Mouse (Mus musculus) heart, postnatal 10 days (tissue): Measurements from ENCODE around the gene Ccdc149. TPM values are rescaled to one million over a fixed set of nuclear protein-coding genes. Genes with fewer than 3 reads are reported as not detected.
A peak's percentile ranks its signal among the peaks of the same experiment; 100 is the strongest.

Source experiments
- DNase-seq, 2 experiments: peaks; one replicate each; pipeline ENCODE4 v3.0.0; 2021
- intact Hi-C: fragments of 180-260 bp; cut with DNase I; formaldehyde crosslinking; loops from one replicate; pipeline ENCODE4 v1.15.1; 2025
- total RNA-seq, 2 experiments: library from RNA; stranded (reverse); gene quantifications; 2 replicates each; pipeline ENCODE4 v1.2.3; 2021

Gene Ccdc149
- total RNA-seq, 2 experiments from 2014 or later, result 6.1 to 7.3 TPM

GRCm38 (mm10) chr5:52339134-52339533, 132.2 kb downstream of the Ccdc149 start:
- intact Hi-C loops, result no loop called here
- no peak for DNase-seq

GRCm38 (mm10) chr5:52335590-52335989, 135.7 kb downstream of the Ccdc149 start:
- intact Hi-C loops, result no loop called here
- peak in 1 of 2 experiments; percentile 32 for DNase-seq

- DNase-seq, result no peak
- intact Hi-C loops, result no loop called here
Measured at GRCm38 (mm10) chr5:52332120-52332519, 139.2 kb downstream of the Ccdc149 start.

Other genes with a start within 250 kb of the Ccdc149 start
- gene Sod3, start 107.7 kb downstream of the Ccdc149 start, total RNA-seq, result 10 to 100 TPM in 1 of 2 experiments, 1 to 10 TPM in 1; 8.6 to 13.0 TPM
- 1 to 10 TPM; 1.3 to 1.4 TPM for gene Lgi2, start 94.9 kb upstream of the Ccdc149 start, total RNA-seq
- gene Sepsecs, start 198.2 kb upstream of the Ccdc149 start, total RNA-seq, result 10 to 100 TPM in 1 of 2 experiments, 1 to 10 TPM in 1; 9.5 to 10.2 TPM